Mouse (Mus musculus) kidney, adult 18-20 months (tissue): ENCODE measurements around the gene Olfr577.

ENCODE experiments used
- DNase-seq: peaks from one replicate; pipeline ENCODE4 v3.0.0; 2021

The Olfr577 gene

GRCm38 (mm10) chr7:102975843-102976242 lies at the start of gene Olfr577:
TSS of gene Olfr577 (minus strand) at chr7:102975943.
- no peak for DNase-seq

GRCm38 (mm10) chr7:102989224-102989623 lies 13.5 kb upstream of the Olfr577 start, which contains the start of gene Olfr578:
TSS of gene Olfr578 (minus strand) at chr7:102989324.
- DNase-seq: no peak

GRCm38 (mm10) chr7:102974399-102974798 lies 1.3 kb downstream of the Olfr577 start:
- DNase-seq: no peak

GRCm38 (mm10) chr7:102962360-102962759 lies 13.4 kb downstream of the Olfr577 start, which contains the start of gene Olfr576:
TSS of gene Olfr576 (plus strand) at chr7:102962660.
- no peak for DNase-seq

GRCm38 (mm10) chr7:102958593-102958992 lies 17.1 kb downstream of the Olfr577 start, which contains the start of gene Olfr575:
TSS of gene Olfr575 (minus strand) at chr7:102958775.
- no peak for DNase-seq

GRCm38 (mm10) chr7:102958137-102958536 lies 17.6 kb downstream of the Olfr577 start:
- DNase-seq: no peak

- no peak for DNase-seq
These were observed 25.0 kb downstream of the Olfr577 start for GRCm38 (mm10) chr7:102950732-102951131.

- no peak for DNase-seq
These were observed 27.6 kb downstream of the Olfr577 start, which contains the start of gene Olfr574 for GRCm38 (mm10) chr7:102948167-102948566. TSS of gene Olfr574 (plus strand) at chr7:102948467.

GRCm38 (mm10) chr7:102943417-102943816 lies 32.3 kb downstream of the Olfr577 start:
- no peak for DNase-seq

- no peak for DNase-seq
These were observed 33.3 kb downstream of the Olfr577 start, which contains the start of gene Olfr573-ps1 for GRCm38 (mm10) chr7:102942475-102942874. TSS of gene Olfr573-ps1 (minus strand) at chr7:102942575.

GRCm38 (mm10) chr7:102927105-102927504 lies 48.6 kb downstream of the Olfr577 start:
- DNase-seq: no peak

GRCm38 (mm10) chr7:102924109-102924508 lies 51.6 kb downstream of the Olfr577 start, which contains the start of gene Olfr572:
TSS of gene Olfr572 (plus strand) at chr7:102924409.
- no peak for DNase-seq
